Mouse (Mus musculus) neural tube, embryonic 13.5 days (tissue): ENCODE data around the gene Gja6. TPM values are rescaled to one million over a fixed set of nuclear protein-coding genes. Genes with fewer than 3 reads are reported as not detected.

Experiments used
- ATAC-seq: fragments of 200-750 bp; cut with Nextera tagmentation; 2 replicates; pipeline ENCODE4 v1.8.0; 2017; ENCODE audit warnings: low read depth, mild to moderate bottlenecking, moderate TSS enrichment, moderate library complexity
- H3K27ac ChIP-seq: fragments of 300-500 bp; sonication (generic); replicated peaks from 2 replicates; pipeline ENCODE4 v1.5.1; 2015; ENCODE audit warnings: moderate library complexity, mild to moderate bottlenecking, inconsistent platforms
- H3K27me3 ChIP-seq: fragments of 300-500 bp; sonication (generic); 2 replicates; pipeline ENCODE4 v1.6.1; 2015; ENCODE audit warnings: mild to moderate bottlenecking, inconsistent platforms
- H3K36me3 ChIP-seq: fragments of 300-500 bp; sonication (generic); 2 replicates; pipeline ENCODE4 v1.6.1; 2015; ENCODE audit warnings: mild to moderate bottlenecking, inconsistent platforms
- H3K4me1 ChIP-seq: fragments of 300-500 bp; sonication (generic); replicated peaks from 2 replicates; pipeline ENCODE4 v1.6.1; 2015; ENCODE audit warnings: inconsistent platforms
- H3K4me2 ChIP-seq: fragments of 300-500 bp; sonication (generic); 2 replicates; pipeline ENCODE4 v1.6.1; 2015; ENCODE audit warnings: inconsistent platforms, mild to moderate bottlenecking, moderate library complexity
- H3K4me3 ChIP-seq: fragments of 300-500 bp; sonication (generic); 2 replicates; pipeline ENCODE4 v1.5.1; 2015; ENCODE audit warnings: mild to moderate bottlenecking, inconsistent platforms
- H3K9ac ChIP-seq: fragments of 300-500 bp; sonication (generic); 2 replicates; pipeline ENCODE4 v1.6.1; 2015; ENCODE audit warnings: moderate library complexity, mild to moderate bottlenecking, inconsistent platforms
- H3K9me3 ChIP-seq: fragments of 300-500 bp; sonication (generic); 2 replicates; pipeline ENCODE4 v1.6.1; 2016; ENCODE audit warnings: inconsistent platforms
- WGBS: fragments of 180-500 bp; shearing (Covaris S2); methylation state at CpG from one replicate; pipeline ENCODE4 v1.1.7; 2015; 5-methylcytosine and 5-hydroxymethylcytosine counted together
- polyA plus RNA-seq: library from polyadenylated mRNA; unstranded; fragments of >200 nt; fragmentation: Nextera tagmentation; extraction: Ambion mirVana; gene quantifications from 2 replicates; pipeline ENCODE4 v1.2.1, GENCODE M21; 2015

The Gja6 gene
- polyA plus RNA-seq = 0.10 and 0.29 TPM in 2 replicates

DNA sequence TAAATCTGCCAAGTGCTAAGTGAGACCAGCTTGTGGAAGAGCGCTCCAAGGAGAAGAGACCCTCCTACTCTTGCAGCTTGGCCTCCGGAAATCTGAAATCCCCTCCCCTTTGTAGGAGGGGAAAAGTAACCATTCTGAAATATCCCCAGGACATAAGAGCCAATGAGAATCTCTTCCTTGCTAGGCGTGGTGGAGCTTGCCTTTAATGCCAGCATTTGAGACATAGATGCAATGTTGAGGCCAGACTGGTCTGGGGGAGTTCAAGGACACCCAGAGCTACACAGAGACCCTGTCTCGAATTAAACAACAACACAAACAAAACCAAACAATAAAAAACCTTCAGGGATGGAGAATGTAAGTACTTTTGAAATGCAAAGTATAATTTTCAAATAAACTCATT is at the start of gene Gja6:
Gja6 (minus strand) TSS at position 101 of the 400 bp plus-strand sequence.
- no peaks in the 10 kb centered on the region for H3K4me1 ChIP-seq
- no peak for ATAC-seq
- no peaks in the 10 kb centered on the region for H3K9me3 ChIP-seq
- H3K4me2 ChIP-seq = no peak within 1 kb of the TSS
- no peak within 1 kb of the TSS for H3K4me3 ChIP-seq
- no peak within 1 kb of the TSS for H3K27ac ChIP-seq
- no peaks in the 10 kb centered on the region for H3K36me3 ChIP-seq
- WGBS = 74% methylated on average over 4 of the region's 4 CpGs
- H3K9ac ChIP-seq = no peak within 1 kb of the TSS
- peaks cover 54% of the 10 kb centered on the region for H3K27me3 ChIP-seq

GRCm38 (mm10) chrX:160949583-160949982 is 42.7 kb upstream of the Gja6 start:
- no peak overlapping the region for H3K4me2 ChIP-seq
- no peaks in the 10 kb centered on the region for H3K36me3 ChIP-seq
- 86% methylated on average over 2 of the region's 2 CpGs for WGBS
- H3K27me3 ChIP-seq = peaks cover 19% of the 10 kb centered on the region
- H3K27ac ChIP-seq = no peak overlapping the region
- H3K4me3 ChIP-seq = no peak overlapping the region
- H3K9me3 ChIP-seq = no peaks in the 10 kb centered on the region
- H3K9ac ChIP-seq = no peak overlapping the region
- ATAC-seq = no peak
- no peaks in the 10 kb centered on the region for H3K4me1 ChIP-seq

DNA sequence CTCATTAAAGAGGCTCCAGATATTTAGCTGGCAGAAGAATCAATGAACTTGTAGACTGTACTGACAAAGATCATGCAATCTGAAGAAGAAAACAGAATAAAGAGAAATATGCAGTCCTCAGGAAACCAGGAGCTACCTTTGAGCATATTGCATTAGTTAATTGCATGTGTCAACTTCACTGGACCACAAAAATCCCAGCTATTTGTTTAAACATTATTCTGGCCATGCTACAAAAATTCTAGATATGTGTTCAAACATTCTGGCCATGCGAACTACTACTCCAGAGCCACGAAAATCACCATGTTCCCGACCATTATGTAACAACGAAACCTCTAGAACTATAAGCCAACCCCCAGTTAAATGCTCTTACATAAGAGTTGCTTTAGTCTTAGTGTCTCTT is 37.9 kb upstream of the Gja6 start:
- Histone ChIP-seq H3K27me3 (peaks cover 23% of the 10 kb centered on the region), H3K36me3 (no peaks in the 10 kb centered on the region), H3K4me3 (no peak overlapping the region), H3K4me2 (no peak overlapping the region), H3K9me3 (no peaks in the 10 kb centered on the region), H3K9ac (no peak overlapping the region), H3K27ac (no peak overlapping the region), H3K4me1 (no peaks in the 10 kb centered on the region)
- 87% methylated on average over 4 of the region's 4 CpGs for WGBS
- ATAC-seq = no peak

- Histone ChIP-seq H3K4me2 (no peak overlapping the region), H3K9ac (no peak overlapping the region), H3K4me1 (no peaks in the 10 kb centered on the region), H3K36me3 (no peaks in the 10 kb centered on the region), H3K27ac (no peak overlapping the region), H3K4me3 (no peak overlapping the region), H3K9me3 (no peaks in the 10 kb centered on the region), H3K27me3 (peaks cover 35% of the 10 kb centered on the region)
- 39% methylated on average over 1 of the region's 1 CpGs for WGBS
- ATAC-seq = no peak
These were observed 28.7 kb upstream of the Gja6 start for GRCm38 (mm10) chrX:160935541-160935940.

GRCm38 (mm10) chrX:160930656-160931055 is 23.8 kb upstream of the Gja6 start:
- Histone ChIP-seq H3K4me3 (no peak overlapping the region), H3K4me2 (no peak overlapping the region), H3K9ac (no peak overlapping the region), H3K27ac (no peak overlapping the region), H3K4me1 (no peaks in the 10 kb centered on the region), H3K36me3 (no peaks in the 10 kb centered on the region), H3K9me3 (no peaks in the 10 kb centered on the region), H3K27me3 (peaks cover 16% of the 10 kb centered on the region)
- no peak for ATAC-seq

- Histone ChIP-seq H3K4me2 (no peak overlapping the region), H3K9me3 (no peaks in the 10 kb centered on the region), H3K4me1 (no peaks in the 10 kb centered on the region), H3K27me3 (peaks cover 13% of the 10 kb centered on the region), H3K9ac (no peak overlapping the region), H3K36me3 (no peaks in the 10 kb centered on the region), H3K4me3 (no peak overlapping the region), H3K27ac (no peak overlapping the region)
- 84% methylated on average over 1 of the region's 1 CpGs for WGBS
- ATAC-seq = no peak
These were observed 22.0 kb upstream of the Gja6 start for GRCm38 (mm10) chrX:160928870-160929269.

- H3K36me3 ChIP-seq = no peaks in the 10 kb centered on the region
- H3K27me3 ChIP-seq = peaks cover 5% of the 10 kb centered on the region
- no peaks in the 10 kb centered on the region for H3K9me3 ChIP-seq
- no peak for ATAC-seq
- no peak overlapping the region for H3K4me2 ChIP-seq
- WGBS = 86% methylated on average over 3 of the region's 3 CpGs
- H3K4me3 ChIP-seq = no peak overlapping the region
- no peak overlapping the region for H3K27ac ChIP-seq
- H3K9ac ChIP-seq = no peak overlapping the region
- H3K4me1 ChIP-seq = no peaks in the 10 kb centered on the region
These were observed 12.3 kb upstream of the Gja6 start for GRCm38 (mm10) chrX:160919022-160919637.

- Histone ChIP-seq H3K9me3 (no peaks in the 10 kb centered on the region), H3K27me3 (peaks cover 55% of the 10 kb centered on the region), H3K4me2 (no peak overlapping the region), H3K4me1 (no peaks in the 10 kb centered on the region), H3K27ac (no peak overlapping the region), H3K36me3 (no peaks in the 10 kb centered on the region), H3K9ac (no peak overlapping the region), H3K4me3 (no peak overlapping the region)
- no peak for ATAC-seq
- WGBS = 88% methylated on average over 4 of the region's 4 CpGs
These were observed 375 bp downstream of the Gja6 start for GRCm38 (mm10) chrX:160906477-160906876.

DNA sequence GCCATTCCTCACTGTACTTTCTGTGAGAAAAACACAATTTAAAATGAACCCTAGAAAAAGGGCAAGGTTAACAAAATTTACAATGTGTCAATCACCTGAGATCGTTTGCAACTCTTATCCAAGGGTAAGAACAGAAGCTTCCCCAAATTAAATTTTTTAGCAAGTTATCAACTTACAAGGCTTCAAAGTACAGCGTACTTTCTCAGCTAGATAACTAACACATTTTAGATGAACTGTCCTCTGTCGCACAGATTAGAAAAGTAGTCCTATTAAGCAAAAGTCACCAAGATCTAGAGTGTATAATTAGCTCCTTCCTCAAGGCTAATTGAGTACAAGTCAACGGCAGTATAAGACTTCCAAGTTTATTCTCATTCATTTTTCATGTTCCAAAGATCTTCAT is 939 bp downstream of the Gja6 start:
- no peak overlapping the region for H3K9ac ChIP-seq
- no peaks in the 10 kb centered on the region for H3K4me1 ChIP-seq
- peaks cover 57% of the 10 kb centered on the region for H3K27me3 ChIP-seq
- no peak overlapping the region for H3K4me3 ChIP-seq
- no peak overlapping the region for H3K27ac ChIP-seq
- 86% methylated on average over 4 of the region's 4 CpGs for WGBS
- no peak overlapping the region for H3K4me2 ChIP-seq
- ATAC-seq = no peak
- H3K9me3 ChIP-seq = no peaks in the 10 kb centered on the region
- H3K36me3 ChIP-seq = no peaks in the 10 kb centered on the region

DNA sequence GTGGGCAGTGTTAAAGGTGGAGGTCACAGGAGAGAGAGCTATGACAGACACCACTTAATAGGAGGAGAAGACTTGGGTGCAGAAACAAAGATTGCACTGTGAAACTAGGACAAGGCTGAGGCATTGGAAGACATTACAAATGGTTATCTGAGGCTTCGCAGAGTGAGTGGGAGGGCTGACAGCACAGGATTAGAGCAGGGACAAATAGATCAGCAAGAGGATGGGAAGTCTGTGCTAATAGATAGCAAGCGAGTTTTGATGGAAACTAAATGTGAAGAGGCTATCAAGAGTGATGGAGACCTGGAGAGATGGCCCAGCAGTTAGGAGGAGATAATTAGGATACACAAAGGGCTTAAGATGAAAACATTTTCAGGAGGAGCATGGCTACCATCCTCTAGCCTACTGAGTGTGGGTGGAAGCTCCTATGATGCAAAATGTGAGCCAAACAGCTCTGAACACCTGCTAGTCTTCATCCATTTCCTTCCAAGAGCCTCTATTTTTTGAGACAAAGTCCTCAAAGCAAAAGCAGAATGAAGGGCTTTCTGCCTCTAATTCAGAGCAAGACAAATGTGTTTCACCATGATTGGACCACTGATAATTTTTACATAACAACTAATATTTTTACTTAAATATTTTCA is 1.7 kb downstream of the Gja6 start:
- H3K4me3 ChIP-seq = no peak overlapping the region
- peaks cover 60% of the 10 kb centered on the region for H3K27me3 ChIP-seq
- no peak overlapping the region for H3K4me2 ChIP-seq
- no peaks in the 10 kb centered on the region for H3K4me1 ChIP-seq
- no peak overlapping the region for H3K9ac ChIP-seq
- H3K9me3 ChIP-seq = no peaks in the 10 kb centered on the region
- no peaks in the 10 kb centered on the region for H3K36me3 ChIP-seq
- H3K27ac ChIP-seq = no peak overlapping the region
- no peak for ATAC-seq
- WGBS = 84% methylated on average over 2 of the region's 2 CpGs

- H3K9me3 ChIP-seq = no peaks in the 10 kb centered on the region
- WGBS = 96% methylated on average over 2 of the region's 2 CpGs
- no peak overlapping the region for H3K4me3 ChIP-seq
- H3K9ac ChIP-seq = no peak overlapping the region
- H3K4me1 ChIP-seq = no peaks in the 10 kb centered on the region
- no peak overlapping the region for H3K27ac ChIP-seq
- peaks cover 56% of the 10 kb centered on the region for H3K27me3 ChIP-seq
- no peak for ATAC-seq
- H3K36me3 ChIP-seq = no peaks in the 10 kb centered on the region
- no peak overlapping the region for H3K4me2 ChIP-seq
These were observed 5.7 kb downstream of the Gja6 start for GRCm38 (mm10) chrX:160901118-160901517.

GRCm38 (mm10) chrX:160892077-160892476 is 14.8 kb downstream of the Gja6 start:
- Histone ChIP-seq H3K4me3 (no peak overlapping the region), H3K4me2 (no peak overlapping the region), H3K36me3 (no peaks in the 10 kb centered on the region), H3K27me3 (peaks cover 43% of the 10 kb centered on the region), H3K9me3 (no peaks in the 10 kb centered on the region), H3K9ac (no peak overlapping the region), H3K4me1 (no peaks in the 10 kb centered on the region), H3K27ac (no peak overlapping the region)
- no peak for ATAC-seq
- 47% methylated on average over 1 of the region's 1 CpGs for WGBS

- no peaks in the 10 kb centered on the region for H3K9me3 ChIP-seq
- no peak overlapping the region for H3K4me2 ChIP-seq
- no peaks in the 10 kb centered on the region for H3K4me1 ChIP-seq
- no peaks in the 10 kb centered on the region for H3K36me3 ChIP-seq
- no peak overlapping the region for H3K27ac ChIP-seq
- no peak overlapping the region for H3K9ac ChIP-seq
- H3K4me3 ChIP-seq = no peak overlapping the region
- WGBS = 73% methylated on average over 2 of the region's 2 CpGs
- peaks cover 44% of the 10 kb centered on the region for H3K27me3 ChIP-seq
- ATAC-seq = no peak
These were observed 20.6 kb downstream of the Gja6 start for GRCm38 (mm10) chrX:160886301-160886700.
